Mouse (Mus musculus): ENCODE data around the gene Tub.

Gene Tub

GRCm38 (mm10) chr7:109029961-109030465, 79.9 kb downstream of the Tub start:
- DNase-seq (ENCODE audit: low read depth, low spot score): no peak

DNA sequence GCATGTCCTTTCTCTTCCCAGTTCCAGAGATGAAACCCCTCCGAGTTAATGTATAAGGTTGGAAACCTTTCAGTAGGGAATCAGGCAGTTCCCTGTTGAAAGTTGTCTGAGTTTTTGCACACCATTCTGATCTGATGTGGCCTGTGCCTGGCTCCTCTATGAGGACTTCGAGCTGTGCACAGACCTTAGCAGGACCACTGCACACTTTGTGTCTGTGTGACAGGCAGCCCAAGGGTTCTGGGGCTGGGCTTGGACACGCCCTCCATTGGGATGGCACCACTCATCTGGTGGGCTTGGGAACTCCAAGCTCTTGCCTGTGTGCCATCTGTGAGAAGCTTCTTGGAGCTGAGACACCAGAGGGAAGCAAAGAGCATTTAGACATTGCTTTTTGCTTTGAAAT, 81.2 kb downstream of the Tub start:
- no peak for DNase-seq (ENCODE audit: low read depth, low spot score)

DNA sequence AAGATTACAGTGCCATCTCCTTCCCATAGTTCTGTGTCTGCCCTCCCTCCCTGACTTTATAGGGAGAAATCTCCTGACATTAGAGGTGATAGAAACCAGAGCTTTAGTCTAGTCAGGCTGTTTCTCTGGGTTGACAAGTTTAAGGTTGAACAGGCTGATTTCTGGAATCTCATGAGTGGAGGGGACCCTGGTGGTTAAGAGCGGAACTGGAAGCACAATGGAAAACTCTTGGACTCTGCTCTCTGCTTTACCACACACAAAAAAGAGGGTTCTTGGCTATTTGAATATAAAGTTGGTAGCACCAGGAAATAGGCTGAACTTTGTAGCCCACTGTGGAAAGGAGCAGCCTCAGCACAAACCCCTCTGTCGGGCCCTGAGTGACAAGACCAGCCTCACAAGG, 81.9 kb downstream of the Tub start:
- DNase-seq (ENCODE audit: low read depth, low spot score): no peak

- no peak for DNase-seq (ENCODE audit: low read depth, low spot score)
These were observed 88.1 kb downstream of the Tub start for GRCm38 (mm10) chr7:109038121-109038735.

DNA sequence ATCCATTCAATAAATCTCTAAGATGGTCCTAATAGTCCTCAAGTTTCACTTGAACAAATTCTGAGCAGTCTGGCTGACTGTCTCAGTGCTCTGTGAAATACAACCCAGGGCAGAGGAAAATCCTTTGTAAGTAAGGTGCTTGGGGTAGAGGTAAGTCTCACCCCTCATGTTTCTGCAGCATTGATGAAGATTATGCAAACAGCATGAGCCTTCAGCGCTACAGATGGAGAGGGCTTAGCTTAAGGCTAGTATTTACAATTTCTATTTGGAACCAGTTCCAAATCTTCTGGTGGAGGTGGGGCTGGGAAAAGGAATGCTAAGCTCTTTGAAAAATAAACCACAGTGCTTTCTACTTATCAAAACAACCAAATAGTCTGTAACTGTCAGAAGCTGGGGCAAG, 88.8 kb downstream of the Tub start:
- no peak for DNase-seq (ENCODE audit: low read depth, low spot score)

DNA sequence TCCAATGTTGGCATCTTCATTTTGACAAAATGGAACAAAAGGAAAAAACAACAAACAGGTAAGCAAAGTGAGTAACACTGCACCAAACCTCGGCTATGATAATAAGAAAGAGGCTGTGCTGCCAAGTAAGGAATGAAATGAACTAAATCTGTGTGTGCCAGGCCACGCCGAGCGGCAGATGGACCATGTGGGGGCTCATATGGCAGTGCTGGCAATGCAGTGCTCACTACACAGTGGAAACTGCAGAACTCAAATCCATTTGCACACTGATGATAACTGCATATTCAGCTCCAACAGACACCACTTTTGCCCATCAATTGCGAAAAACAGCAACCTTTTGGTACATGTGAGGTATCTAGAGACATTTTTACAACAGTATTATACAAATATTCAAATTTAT, 89.3 kb downstream of the Tub start:
- DNase-seq (ENCODE audit: low read depth, low spot score): no peak

DNA sequence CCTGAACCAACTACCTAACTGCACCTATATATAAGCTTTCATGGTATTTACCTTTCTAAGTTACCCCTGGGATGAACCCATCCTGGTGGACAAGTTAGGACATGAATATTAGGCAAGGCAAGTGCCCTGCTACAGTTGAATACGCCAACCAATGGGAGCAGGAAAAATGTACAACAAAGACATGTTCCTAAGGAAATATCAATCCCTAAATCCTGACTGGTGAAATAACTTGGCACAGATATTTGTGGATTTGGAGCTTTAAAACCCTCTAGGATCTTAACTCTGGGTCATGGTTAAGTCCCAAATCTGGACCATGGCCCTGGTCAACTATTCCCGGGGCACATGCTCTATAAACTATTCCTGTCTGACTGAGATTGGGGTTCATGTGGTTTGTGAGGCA, 95.7 kb downstream of the Tub start:
- DNase-seq (ENCODE audit: low read depth, low spot score): no peak

DNA sequence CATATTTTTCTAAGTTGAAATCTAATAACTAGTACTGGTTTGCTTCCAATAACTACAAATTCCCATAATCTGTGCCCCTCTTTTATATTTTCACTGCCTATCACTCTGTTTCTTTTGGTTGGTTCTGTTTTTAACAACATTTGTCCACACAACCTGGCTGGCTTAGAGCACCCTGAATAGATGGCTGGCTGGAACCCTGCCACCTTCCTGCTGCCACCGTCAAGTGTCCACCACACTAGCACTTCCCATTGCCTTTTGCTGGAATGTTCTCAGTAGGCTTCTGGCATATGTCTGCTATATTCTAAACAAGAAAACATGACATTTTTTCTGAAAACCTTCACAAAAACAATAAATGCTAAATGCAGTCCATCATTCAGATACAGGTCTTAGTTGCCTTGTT, 100.7 kb downstream of the Tub start:
- DNase-seq (ENCODE audit: low read depth, low spot score): no peak

DNA sequence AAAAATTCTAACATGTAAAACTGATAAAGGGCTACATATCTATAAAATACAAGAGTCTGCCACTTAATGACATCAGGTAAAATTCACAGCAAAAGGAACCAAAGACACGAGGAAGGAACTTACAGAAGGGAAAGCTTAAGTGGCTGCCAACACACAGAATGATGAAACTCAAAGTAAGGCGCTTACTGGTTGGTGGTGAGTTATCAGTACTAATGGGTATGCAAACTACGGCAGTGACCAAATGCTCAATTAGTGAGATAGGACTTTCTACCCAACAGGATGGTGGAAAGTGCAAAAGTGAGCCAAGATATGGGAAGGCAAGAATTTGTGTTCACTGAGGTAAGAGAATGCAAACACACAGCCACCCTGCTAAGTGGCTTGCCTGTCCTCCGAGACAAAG, 109.4 kb downstream of the Tub start:
- DNase-seq (ENCODE audit: low read depth, low spot score): no peak

DNA sequence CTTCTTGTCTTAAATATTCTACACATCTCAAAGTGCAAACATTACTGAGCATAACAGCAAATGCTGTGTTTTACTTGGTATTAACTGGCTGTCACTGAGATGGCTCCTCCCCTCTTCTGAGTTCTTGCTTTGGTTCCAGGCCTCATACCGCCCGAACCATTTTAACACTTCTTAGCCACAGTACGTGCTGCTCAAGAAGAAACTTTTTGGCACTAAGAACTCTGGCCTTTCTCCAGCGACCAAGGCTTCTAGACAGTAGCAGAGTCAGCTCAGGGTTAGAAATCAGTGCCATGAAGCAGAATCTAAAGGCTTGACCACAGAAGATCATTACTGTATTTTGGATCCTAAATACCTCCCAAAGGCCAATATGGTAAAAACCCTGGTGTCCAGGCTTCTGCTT, 119.5 kb downstream of the Tub start:
- DNase-seq (ENCODE audit: low read depth, low spot score): no peak

DNA sequence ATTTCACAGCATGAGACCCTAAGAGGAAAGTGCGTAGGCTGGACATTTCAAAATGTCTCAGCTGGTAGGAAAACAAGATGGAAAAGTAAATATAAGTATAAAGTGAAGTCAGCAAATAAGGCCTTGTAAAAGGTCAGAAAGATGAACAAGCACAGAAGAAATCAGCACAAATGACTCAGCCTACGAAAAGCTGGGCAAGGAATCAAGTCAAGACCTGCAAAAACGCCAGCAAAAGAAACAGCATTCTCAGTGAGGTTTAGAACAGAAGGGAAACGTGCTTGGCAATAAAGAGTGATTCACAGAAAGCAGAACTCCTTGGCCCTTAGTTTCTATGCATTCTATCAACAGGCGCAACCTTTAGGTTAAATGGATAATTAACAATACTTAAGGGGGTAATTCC, 122.2 kb downstream of the Tub start:
- no peak for DNase-seq (ENCODE audit: low read depth, low spot score)

DNA sequence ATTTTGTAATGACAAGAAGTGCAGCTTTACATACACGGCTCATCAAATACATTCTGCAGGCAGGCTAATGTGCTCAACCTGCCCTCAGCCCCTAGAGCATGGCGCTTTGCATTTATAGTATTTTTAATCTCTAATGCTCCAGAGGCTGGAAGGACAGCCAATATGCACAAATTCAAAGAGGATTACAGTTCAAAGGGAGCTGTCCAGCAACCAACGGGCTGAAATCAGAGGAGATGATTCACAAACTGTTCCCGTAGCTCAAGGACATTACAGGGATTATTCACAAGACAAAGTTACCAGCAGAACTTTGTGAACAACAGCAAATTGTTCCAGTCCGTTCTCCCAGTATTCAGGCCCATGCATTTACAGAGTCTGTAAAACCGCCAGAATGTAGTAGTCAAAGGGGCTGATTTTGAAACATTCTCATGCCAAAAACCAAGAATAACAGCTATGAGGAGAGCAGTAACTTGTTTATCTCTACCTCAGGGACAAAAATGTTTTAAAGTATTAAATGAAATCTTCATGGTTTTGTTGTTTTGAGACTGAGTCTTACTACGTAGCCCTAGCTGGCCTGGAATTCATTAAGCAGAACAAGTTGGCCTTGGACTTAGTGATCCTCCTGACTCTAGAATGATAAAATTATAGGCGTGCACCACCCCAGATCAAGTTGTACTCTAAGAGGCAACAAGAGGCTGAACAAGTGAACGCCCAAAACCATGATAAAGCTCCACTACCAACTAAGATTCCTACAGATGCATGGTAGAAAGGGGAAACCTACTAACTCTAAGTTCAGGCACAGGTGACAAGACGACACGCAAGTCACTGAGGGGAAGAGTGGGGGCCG, 132.4 kb downstream of the Tub start:
- peak; percentile 37 for DNase-seq (ENCODE audit: low read depth, low spot score)

GRCm38 (mm10) chr7:109083113-109083812, 133.1 kb downstream of the Tub start, which contains the start of gene Ric3:
Gene Ric3, minus strand, starts transcription at chr7:109083331.
- peak; percentile 29 for DNase-seq (ENCODE audit: low read depth, low spot score)

GRCm38 (mm10) chr7:109083813-109084184, 133.7 kb downstream of the Tub start:
- no peak for DNase-seq (ENCODE audit: low read depth, low spot score)

Measured in embryo, embryonic 11.5 days (tissue).